Mouse (Mus musculus): ENCODE data around the gene Col25a1.

Col25a1 gene

GRCm38 (mm10) chr3:130494665-130495396, 363.5 kb downstream of the Col25a1 start:
- peak; percentile 1 for DNase-seq

- DNase-seq = no peak
Measured at GRCm38 (mm10) chr3:130497036-130497435, 365.7 kb downstream of the Col25a1 start.

GRCm38 (mm10) chr3:130501713-130502112, 370.4 kb downstream of the Col25a1 start:
- no peak for DNase-seq

GRCm38 (mm10) chr3:130508330-130508729, 377.0 kb downstream of the Col25a1 start:
- no peak for DNase-seq

GRCm38 (mm10) chr3:130518457-130518879, 387.2 kb downstream of the Col25a1 start:
- no peak for DNase-seq

GRCm38 (mm10) chr3:130521834-130522476, 390.7 kb downstream of the Col25a1 start:
- no peak for DNase-seq

- DNase-seq = no peak
Measured at GRCm38 (mm10) chr3:130523019-130523418, 391.7 kb downstream of the Col25a1 start.

GRCm38 (mm10) chr3:130524367-130525137, 393.3 kb downstream of the Col25a1 start:
- no peak for DNase-seq

GRCm38 (mm10) chr3:130535021-130535420, 403.7 kb downstream of the Col25a1 start:
- DNase-seq = no peak

- no peak for DNase-seq
Measured at GRCm38 (mm10) chr3:130541541-130541940, 410.2 kb downstream of the Col25a1 start.

GRCm38 (mm10) chr3:130545995-130546394, 414.7 kb downstream of the Col25a1 start:
- no peak for DNase-seq

GRCm38 (mm10) chr3:130549066-130549465, 417.8 kb downstream of the Col25a1 start:
- DNase-seq = no peak

GRCm38 (mm10) chr3:130556263-130556662, 425.0 kb downstream of the Col25a1 start:
- DNase-seq = no peak

GRCm38 (mm10) chr3:130565586-130565985, 434.3 kb downstream of the Col25a1 start:
- DNase-seq = no peak

- DNase-seq = no peak
Measured at GRCm38 (mm10) chr3:130568331-130569095, 437.2 kb downstream of the Col25a1 start.

- DNase-seq = no peak
Measured at GRCm38 (mm10) chr3:130573243-130573642, 441.9 kb downstream of the Col25a1 start.

- no peak for DNase-seq
Measured at GRCm38 (mm10) chr3:130574652-130575051, 443.4 kb downstream of the Col25a1 start.

- no peak for DNase-seq
Measured at GRCm38 (mm10) chr3:130576683-130577082, 445.4 kb downstream of the Col25a1 start.

- DNase-seq = no peak
Measured at GRCm38 (mm10) chr3:130579501-130579900, 448.2 kb downstream of the Col25a1 start.

GRCm38 (mm10) chr3:130581577-130581976, 450.3 kb downstream of the Col25a1 start:
- DNase-seq = no peak

- no peak for DNase-seq
Measured at GRCm38 (mm10) chr3:130582903-130583664, 451.8 kb downstream of the Col25a1 start.

- no peak for DNase-seq
Measured at GRCm38 (mm10) chr3:130584007-130584406, 452.7 kb downstream of the Col25a1 start.

Measured in cerebellum, adult 11 months (tissue).